ENCODE assay signal across 29 mouse cellular contexts in genomic region chr12:9365931-9366330, GRCm38 (mm10).
A peak's percentile ranks its signal among the peaks of the same experiment; 100 is the strongest.
DNase-seq lines count a peak whose midpoint lies in the region; ATAC-seq and TF ChIP-seq lines count a peak whose summit lies in the region.
"Had no signal": no experiment of that assay in that cellular context is flagged by ENCODE, and none has a peak within 500 bp of the region (broad histone marks: within the 10 kb centered on the region; RNA-seq: fewer than 3 reads in every experiment).

No protein-coding gene starts in this region.

- in situ Hi-C loops in Patski (cut with MboI; ENCODE audit: low pct_unique_long_range_greater_than_20kb): no loop called here

- no peaks in the 10 kb centered on the region for H3K36me3 ChIP-seq in kidney, embryonic 14.5 days (ENCODE audit: control insufficient read depth, insufficient read depth, low read length)
- no peaks in the 10 kb centered on the region for H3K36me3 ChIP-seq in kidney, adult 2 months (ENCODE audit: control insufficient read depth, insufficient read depth, low read length)
- no peaks in the 10 kb centered on the region for H3K36me3 ChIP-seq in kidney, embryonic 16.5 days (ENCODE audit: insufficient read depth, low read length)
- H3K36me3 ChIP-seq: embryonic facial prominence, embryonic 13.5 days; embryonic facial prominence, embryonic 15.5 days; forebrain, embryonic 10.5 days; forebrain, embryonic 12.5 days; G1E had no signal

- no peak for DNase-seq in kidney, adult 2 months
- DNase-seq in kidney, postnatal 4 days: no peak
- DNase-seq in 3T3-L1 (ENCODE audit: low read depth, low spot score) (peak; percentile 54), Patski (ENCODE audit: low read depth, low spot score) (peak; percentile 28)
- DNase-seq in ovary, postnatal 10 days (ENCODE audit: low spot score): no peak
- no peak for DNase-seq in B cell, adult 2 months
- DNase-seq: adrenal gland, adult 2 months; adrenal gland, postnatal 10 days; adrenal gland, postnatal 25 days; cerebellum, adult 11 months; cerebellum, adult 18-20 months; cerebellum, adult 8-10 months; cerebellum, adult 9-11 months; cerebellum, postnatal 14 days; cerebellum, postnatal 36 days; embryo, embryonic 11 days had no signal

- H3K9ac ChIP-seq in kidney, embryonic 14.5 days (ENCODE audit: low read depth, low read length): no peak overlapping the region
- H3K9ac ChIP-seq in kidney, embryonic 16.5 days (replicated peaks; ENCODE audit: low read length): no peak overlapping the region
- H3K9ac ChIP-seq: embryonic facial prominence, embryonic 13.5 days; embryonic facial prominence, embryonic 15.5 days; forebrain, embryonic 12.5 days had no signal

- CTCF ChIA-PET in Patski (lab: Charles Lee): no interaction called here

- TF ChIP-seq CTCF in kidney, adult 2 months (conservative IDR thresholded peaks at IDR 0.05; ENCODE audit: insufficient read depth, insufficient read length, low read depth, low read length): no peak
- TF ChIP-seq CTCF in Patski (IDR thresholded peaks at IDR 0.05): no peak

- 29% methylated on average over 1 of the region's 1 CpGs for WGBS in kidney, embryonic 14.5 days
- 28% methylated on average over 1 of the region's 1 CpGs for WGBS in kidney, adult 2 months
- WGBS in kidney, embryonic 16.5 days: 9% methylated on average over 1 of the region's 1 CpGs

- H3K4me2 ChIP-seq in kidney, embryonic 14.5 days (replicated peaks; ENCODE audit: low read depth, low read length): no peak overlapping the region
- no peak overlapping the region for H3K4me2 ChIP-seq in kidney, embryonic 16.5 days (replicated peaks; ENCODE audit: low read depth, low read length)
- H3K4me2 ChIP-seq: embryonic facial prominence, embryonic 13.5 days; embryonic facial prominence, embryonic 15.5 days; forebrain, embryonic 12.5 days had no signal

- no peak for TF ChIP-seq POLR2A in kidney, adult 2 months (IDR thresholded peaks at IDR 0.05; ENCODE audit: low read depth, low read length)

- H3K9me3 ChIP-seq in kidney, embryonic 14.5 days (ENCODE audit: control insufficient read depth, low read length): no peaks in the 10 kb centered on the region
- H3K9me3 ChIP-seq in kidney, embryonic 16.5 days (ENCODE audit: low read length): no peaks in the 10 kb centered on the region
- H3K9me3 ChIP-seq: embryonic facial prominence, embryonic 13.5 days; embryonic facial prominence, embryonic 15.5 days; forebrain, embryonic 10.5 days; forebrain, embryonic 12.5 days; G1E had no signal

- peak; percentile 89; the same call in 1 of the 2 replicates for ATAC-seq in kidney, embryonic 14.5 days (ENCODE audit: low FRiP score, low TSS enrichment)
- ATAC-seq in kidney, embryonic 16.5 days (ENCODE audit: low FRiP score, low TSS enrichment): peak; percentile 89
- ATAC-seq in Patski: peak; percentile 62
- ATAC-seq: activated CD4-positive, CD25-positive, alpha-beta regulatory T cell, adult 4 months; CD4-positive, CD25-positive, alpha-beta regulatory T cell, adult 4 months; forebrain, embryonic 14.5 days; forebrain, embryonic 16.5 days had no signal

- H3K4me1 ChIP-seq in kidney, embryonic 14.5 days (ENCODE audit: control insufficient read depth, insufficient read depth, low read length): no peaks in the 10 kb centered on the region
- H3K4me1 ChIP-seq in kidney, adult 2 months (ENCODE audit: control insufficient read depth, insufficient read depth, low read length): no peaks in the 10 kb centered on the region
- no peaks in the 10 kb centered on the region; the same call in 1 of the 2 replicates for H3K4me1 ChIP-seq in kidney, embryonic 16.5 days (ENCODE audit: insufficient read depth, low read length)
- H3K4me1 ChIP-seq: embryonic facial prominence, embryonic 13.5 days; embryonic facial prominence, embryonic 15.5 days; forebrain, embryonic 10.5 days; forebrain, embryonic 12.5 days had no signal

- no peak overlapping the region for H3K4me3 ChIP-seq in kidney, embryonic 14.5 days (ENCODE audit: low read length)
- no peak overlapping the region for H3K4me3 ChIP-seq in kidney, adult 2 months (ENCODE audit: insufficient read depth, low read depth, low read length)
- no peak overlapping the region for H3K4me3 ChIP-seq in kidney, embryonic 16.5 days (ENCODE audit: low read length)
- H3K4me3 ChIP-seq: embryonic facial prominence, embryonic 13.5 days; embryonic facial prominence, embryonic 15.5 days; erythroblast, embryonic 14.5 days; forebrain, embryonic 10.5 days; forebrain, embryonic 12.5 days had no signal

- no peaks in the 10 kb centered on the region for H3K27me3 ChIP-seq in kidney, embryonic 14.5 days (ENCODE audit: control insufficient read depth, insufficient read depth, low read length)
- H3K27me3 ChIP-seq in kidney, adult 2 months (replicated peaks; ENCODE audit: control insufficient read depth, insufficient read depth, low read length): no peaks in the 10 kb centered on the region
- H3K27me3 ChIP-seq in kidney, embryonic 16.5 days (ENCODE audit: insufficient read depth, low read length): no peaks in the 10 kb centered on the region
- H3K27me3 ChIP-seq in Patski: no peaks in the 10 kb centered on the region
- H3K27me3 ChIP-seq: CH12.LX; embryonic facial prominence, embryonic 13.5 days; embryonic facial prominence, embryonic 15.5 days; forebrain, embryonic 12.5 days had no signal

- POLR2A ChIA-PET in Patski (lab: Charles Lee): no interaction called here

- no peak overlapping the region for H3K27ac ChIP-seq in kidney, embryonic 14.5 days (ENCODE audit: low read depth, low read length)
- H3K27ac ChIP-seq in kidney, adult 2 months (ENCODE audit: insufficient read depth, low read depth, low read length): no peak overlapping the region
- H3K27ac ChIP-seq in kidney, embryonic 16.5 days (ENCODE audit: low read length): no peak overlapping the region
- H3K27ac ChIP-seq: embryonic facial prominence, embryonic 13.5 days; embryonic facial prominence, embryonic 15.5 days; forebrain, embryonic 10.5 days; forebrain, embryonic 12.5 days had no signal

Comparison
In these comparisons a context has a peak if more than half of its experiments do, and no peak if none do; other contexts are left out.
1. DNase-seq: peak in 3T3-L1 (single experiment) and Patski (single experiment); none in kidney, adult 2 months (single experiment), kidney, postnatal 4 days (0 of 2), ovary, postnatal 10 days (single experiment) and B cell, adult 2 months (0 of 2).
2. Peak in every context shown above with its lines, with median percentiles within 50 percentile points of each other: ATAC-seq.